Mouse (Mus musculus) cortical plate, adult 2 months (tissue): ENCODE measurements around the gene Nxpe4.

Source experiments
- CTCF ChIP-seq: fragments of 200-500 bp; IDR thresholded peaks from 2 replicates; pipeline ENCODE4 v1.5.1; 2011; ENCODE audit warnings: mild to moderate bottlenecking, control low read depth, low read length; ENCODE audit not compliant: insufficient read depth; ENCODE audit errors: extremely low read depth
- POLR2A ChIP-seq: fragments of 200-500 bp; IDR thresholded peaks from 2 replicates; pipeline ENCODE4 v1.6.1; 2011; ENCODE audit warnings: mild to moderate bottlenecking, low read length, control low read depth; ENCODE audit not compliant: insufficient read depth; ENCODE audit errors: extremely low read depth

DNA sequence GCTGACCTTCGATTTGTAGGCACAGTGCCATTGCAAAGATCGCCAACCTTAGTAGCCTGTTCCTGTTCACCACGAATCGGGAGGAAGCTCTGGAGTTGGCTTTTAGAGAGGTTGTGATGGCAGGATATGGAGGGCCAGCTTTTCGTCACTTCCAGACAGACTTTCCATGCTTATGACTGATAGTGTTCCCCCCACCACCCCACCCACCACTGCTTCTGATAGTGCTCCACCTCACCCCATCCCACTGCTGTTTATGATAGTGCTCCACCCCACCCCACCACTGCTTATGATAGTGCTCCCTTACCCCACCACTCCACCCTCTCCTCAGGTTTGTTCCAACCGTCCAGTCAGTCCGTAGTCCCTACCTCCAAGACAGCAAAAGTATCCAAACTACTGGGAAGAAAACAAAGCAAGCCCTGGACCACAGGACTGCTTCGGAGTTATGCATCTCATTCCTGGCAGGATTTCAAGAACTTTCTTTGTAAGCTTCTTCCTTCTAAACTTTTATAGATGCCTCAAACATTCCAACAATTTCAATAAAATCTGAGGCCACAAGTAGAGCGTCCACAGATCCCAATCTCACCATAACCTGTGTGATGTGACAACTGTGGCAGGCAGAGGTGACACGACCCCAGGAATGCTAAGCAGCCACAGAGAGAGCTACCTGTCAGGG lies 179.0 kb downstream of the Nxpe4 start:
- TF ChIP-seq POLR2A = no peak
- TF ChIP-seq CTCF = no peak
